Mouse (Mus musculus) kidney, postnatal 4 days (tissue): ENCODE results near the gene Hps4.
"Not testable (repeated sequence)": the region's sequence is repeated elsewhere in the genome, so short reads cannot be mapped to it uniquely, and the experiment has no call there.

Experiments
- DNase-seq, 2 experiments: peaks; one replicate each; pipeline ENCODE4 v3.0.0; 2021; ENCODE audit warnings: mixed read lengths in 2 of 2

The Hps4 gene

GRCm38 (mm10) chr5:112342463-112343204, at the start of gene Hps4, which contains the start of gene Srrd:
Hps4 (plus strand) TSS chr5:112343083.
Srrd (minus strand) TSS chr5:112343040.
- DNase-seq = peak; percentile 93

GRCm38 (mm10) chr5:112293800-112294199, 49.1 kb upstream of the Hps4 start:
- DNase-seq = no peak

GRCm38 (mm10) chr5:112294696-112295095, 48.2 kb upstream of the Hps4 start:
- no peak for DNase-seq

GRCm38 (mm10) chr5:112295162-112295561, 47.7 kb upstream of the Hps4 start:
- no peak for DNase-seq

GRCm38 (mm10) chr5:112295564-112295963, 47.3 kb upstream of the Hps4 start:
- no peak for DNase-seq

DNA sequence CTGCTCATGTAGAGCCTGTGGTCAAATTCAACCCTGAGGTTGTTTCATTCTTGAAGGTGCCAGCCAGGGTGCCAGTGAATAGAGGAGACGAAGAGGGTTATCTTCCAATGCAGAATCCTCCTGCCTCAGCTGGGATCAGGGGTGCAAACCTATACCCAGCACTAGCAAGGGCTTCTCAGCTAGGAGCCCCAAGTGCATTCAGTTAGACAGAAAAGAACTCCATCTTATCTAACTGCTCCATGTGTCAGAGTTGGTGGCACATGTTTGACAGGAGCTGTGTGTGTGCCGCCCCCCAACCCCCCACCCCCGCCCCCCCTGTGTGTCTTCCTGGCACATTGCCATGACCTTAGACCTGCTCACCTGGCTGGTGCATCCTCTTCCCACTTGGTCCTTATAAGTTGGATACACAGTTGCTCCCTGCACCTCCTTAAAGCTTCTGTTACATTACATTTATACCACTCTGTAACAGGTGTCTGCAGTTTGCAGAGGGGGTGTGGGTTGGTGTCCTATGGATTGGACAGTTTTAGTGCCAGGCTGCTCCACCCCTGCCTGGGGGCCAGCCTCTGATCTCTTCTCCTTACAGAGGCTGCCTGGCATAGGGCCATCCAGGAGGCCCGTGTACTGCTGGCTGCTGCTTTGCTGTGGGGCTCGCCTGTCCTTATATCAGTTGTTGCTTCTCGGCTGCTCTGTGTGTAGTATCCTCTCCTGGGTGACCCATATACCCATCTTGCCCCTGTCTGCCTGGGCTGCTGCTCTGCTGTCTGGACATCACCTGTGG, 46.3 kb upstream of the Hps4 start:
- peak in 1 of 2 experiments; percentile 35 for DNase-seq

DNA sequence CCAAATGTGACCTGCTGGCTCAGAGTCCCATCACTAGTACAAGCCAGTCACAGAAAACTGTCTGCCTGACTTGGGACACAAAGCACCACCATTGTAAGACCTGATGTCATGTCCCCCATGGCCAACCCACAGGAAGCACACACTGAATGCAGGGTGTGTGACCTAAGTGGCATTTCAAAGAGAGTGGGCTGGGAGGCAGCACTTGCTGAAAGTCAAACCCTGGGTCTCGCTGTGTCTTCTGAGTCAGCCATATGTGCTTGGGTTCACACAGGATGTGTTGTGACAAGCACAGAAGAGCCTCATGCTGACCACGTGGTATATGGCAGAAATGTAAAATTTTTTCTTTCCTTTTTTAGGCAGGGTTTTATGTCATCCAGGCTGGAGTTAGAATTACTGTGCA, 45.6 kb upstream of the Hps4 start:
- no peak for DNase-seq

- DNase-seq = peak in 1 of 2 experiments; percentile 65
Observed at GRCm38 (mm10) chr5:112298226-112298988, 44.5 kb upstream of the Hps4 start.

DNA sequence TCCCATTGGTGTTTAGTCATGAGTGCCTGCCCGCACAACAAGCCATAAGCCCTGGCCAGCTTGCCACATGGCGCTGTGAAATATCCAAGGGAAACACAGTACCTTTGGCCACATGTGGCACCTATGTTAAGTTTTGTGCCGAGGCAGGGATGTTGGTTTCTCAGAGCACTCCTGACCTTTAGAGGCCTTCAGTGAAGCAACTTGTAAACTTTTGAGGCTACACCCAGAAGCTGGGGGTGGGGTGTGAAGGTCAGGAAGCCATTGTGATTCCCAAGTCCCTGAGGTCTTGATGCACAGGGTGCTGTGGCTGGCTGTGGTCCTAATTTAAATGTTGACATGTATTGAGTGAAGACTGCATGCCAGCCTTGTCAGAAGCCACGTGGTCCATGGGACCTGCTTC, 43.5 kb upstream of the Hps4 start:
- no peak for DNase-seq

DNA sequence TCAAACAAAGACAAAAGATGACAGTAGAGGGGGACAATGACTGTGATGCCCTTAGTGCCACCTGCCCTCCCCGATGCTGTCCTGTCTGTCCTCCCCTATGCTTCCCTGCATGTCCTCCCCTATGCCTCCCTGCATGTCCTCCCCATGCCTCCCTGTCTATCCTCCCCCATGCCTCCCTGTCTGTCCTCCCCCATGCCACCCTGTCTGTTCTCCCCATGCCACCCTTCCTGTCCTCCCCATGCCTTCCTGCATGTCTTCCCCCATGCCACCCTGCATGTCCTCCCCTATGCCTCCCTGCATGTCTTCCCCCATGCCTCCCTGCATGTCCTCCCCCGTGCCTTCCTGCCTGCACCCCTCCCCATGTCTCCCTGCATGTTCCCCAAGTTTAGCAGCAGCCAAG, 42.8 kb upstream of the Hps4 start:
- no peak for DNase-seq

GRCm38 (mm10) chr5:112300721-112301308, 42.1 kb upstream of the Hps4 start:
- no peak for DNase-seq

DNA sequence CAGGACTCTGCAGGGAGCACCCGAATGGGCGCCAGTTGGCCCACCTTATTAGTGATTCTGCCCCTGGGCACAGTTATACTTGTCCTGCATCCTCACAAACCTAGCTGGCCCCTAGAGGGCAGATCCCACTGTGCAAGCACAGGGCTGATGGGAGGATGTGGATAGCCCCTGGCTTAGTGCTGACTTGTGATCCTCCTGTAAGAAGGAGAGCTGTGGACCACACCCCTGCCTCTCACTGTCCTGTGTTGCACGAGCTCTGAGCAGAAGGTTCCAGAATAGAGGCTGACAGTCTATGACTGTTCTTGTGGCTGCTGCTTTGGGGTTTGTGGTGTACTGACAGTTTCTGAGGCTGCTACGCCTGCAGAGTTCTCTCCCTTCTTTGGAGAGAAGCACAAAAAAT, 41.2 kb upstream of the Hps4 start:
- no peak for DNase-seq

- DNase-seq = no peak
Observed at GRCm38 (mm10) chr5:112302310-112302709, 40.6 kb upstream of the Hps4 start.

DNA sequence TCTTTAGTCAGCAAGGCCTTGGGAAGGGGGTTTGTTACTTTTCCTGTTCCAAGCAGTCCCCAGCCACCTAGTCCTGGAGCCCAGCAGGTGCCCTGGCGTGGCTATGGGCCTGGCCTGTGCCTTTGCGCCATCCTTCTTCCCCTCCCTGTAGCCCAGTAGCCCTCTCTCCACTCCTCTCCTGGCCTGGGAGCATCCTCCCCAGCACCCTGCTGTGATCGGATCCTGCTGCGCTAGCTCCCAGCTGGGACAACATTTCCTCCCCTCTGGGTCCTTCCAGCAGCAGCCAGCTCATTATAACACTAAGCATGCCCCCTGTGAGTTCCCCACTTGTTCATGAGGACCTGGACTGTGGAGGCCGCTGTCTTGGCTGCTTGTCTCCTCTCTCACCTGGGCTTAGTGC, 37.0 kb upstream of the Hps4 start:
- no peak for DNase-seq

GRCm38 (mm10) chr5:112313222-112313885, 29.5 kb upstream of the Hps4 start:
- no peak for DNase-seq

GRCm38 (mm10) chr5:112316468-112316867, 26.4 kb upstream of the Hps4 start:
- peak in 1 of 2 experiments; percentile 48 for DNase-seq

DNA sequence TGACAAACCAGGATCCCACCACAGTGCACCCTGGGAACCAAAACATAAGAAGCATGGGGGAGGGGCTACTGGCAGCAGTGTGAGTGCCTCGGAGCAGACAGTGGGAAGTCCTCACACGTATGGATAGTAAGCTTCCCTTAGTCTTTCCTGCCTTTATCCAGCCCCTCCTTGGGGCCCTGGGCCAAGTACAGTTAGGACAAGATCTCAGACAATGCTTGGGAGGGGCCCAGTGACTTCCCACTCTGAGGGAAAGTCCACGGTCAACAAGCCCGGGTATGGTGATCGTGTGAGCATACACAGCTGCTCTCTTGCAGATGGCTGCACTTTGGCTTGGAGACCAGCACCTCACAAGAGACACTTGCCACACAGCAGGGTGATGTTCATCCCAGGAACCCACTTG, 25.6 kb upstream of the Hps4 start:
- DNase-seq = peak; percentile 43 to 68

DNA sequence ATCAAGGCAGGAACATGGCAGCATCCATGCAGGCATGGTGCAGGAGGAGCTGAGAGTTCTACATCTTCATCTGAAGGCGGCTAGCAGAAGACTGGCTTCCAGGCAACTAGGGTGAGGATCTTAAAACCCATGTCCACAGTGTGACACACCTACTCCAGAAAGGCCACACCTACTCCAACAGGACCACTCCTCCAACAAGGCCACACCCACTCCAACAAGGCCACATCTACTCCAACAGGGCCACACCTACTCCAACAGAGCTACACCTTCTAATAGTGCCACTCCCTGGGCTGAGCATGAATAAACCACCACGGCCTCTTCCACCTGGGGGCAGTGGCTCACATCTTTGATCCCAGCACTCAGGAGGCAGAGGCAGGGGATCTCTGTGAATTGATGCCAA, 23.5 kb upstream of the Hps4 start:
- not testable (repeated sequence) for DNase-seq

GRCm38 (mm10) chr5:112320379-112320778, 22.5 kb upstream of the Hps4 start:
- DNase-seq = no peak

- DNase-seq = no peak
Observed at GRCm38 (mm10) chr5:112320936-112321335, 21.9 kb upstream of the Hps4 start.

DNA sequence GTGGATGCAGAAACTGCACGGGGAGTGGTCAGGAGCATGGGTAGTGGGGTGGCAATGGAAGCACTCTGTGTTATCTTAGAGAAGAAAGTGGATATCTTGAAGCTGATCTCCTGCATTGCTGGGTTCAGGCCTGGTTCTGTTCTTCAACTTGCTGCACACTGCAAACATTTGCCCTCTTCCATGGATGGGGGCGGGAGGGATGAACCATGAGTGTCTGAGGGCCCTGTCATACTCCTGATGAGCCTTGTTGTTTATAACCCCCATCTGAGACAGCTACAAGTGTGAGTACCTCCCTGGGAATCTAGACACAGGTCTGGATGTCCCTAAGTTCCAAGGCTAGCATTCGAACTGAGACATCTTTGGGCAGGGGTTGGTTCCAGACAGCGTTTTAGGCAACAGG, 21.5 kb upstream of the Hps4 start:
- DNase-seq = no peak

DNA sequence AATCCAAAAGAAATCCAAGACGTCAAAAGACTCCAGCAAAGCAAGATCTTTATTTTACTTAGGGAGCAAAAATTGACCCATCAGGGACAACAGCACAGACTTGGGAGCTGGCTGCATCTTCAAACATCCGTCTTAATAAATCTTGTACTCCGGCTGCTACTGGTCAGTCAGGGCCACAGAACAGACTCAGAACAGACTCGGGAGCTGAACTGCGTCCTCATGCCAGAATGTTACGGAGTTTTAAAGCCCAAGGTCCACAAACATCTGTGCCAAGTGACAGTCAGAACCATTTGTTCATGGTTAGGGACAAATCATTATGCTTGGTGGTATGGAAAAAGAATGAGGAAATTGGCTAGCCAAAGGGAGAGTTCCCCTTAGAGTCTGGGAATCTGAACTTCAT, 19.6 kb upstream of the Hps4 start:
- no peak for DNase-seq
